Mouse (Mus musculus) midbrain, embryonic 15.5 days (tissue): ENCODE results near the gene Coro1a. TPM values are rescaled to one million over a fixed set of nuclear protein-coding genes. Genes with fewer than 3 reads are reported as not detected.
A peak's percentile ranks its signal among the peaks of the same experiment; 100 is the strongest.
"Not testable (repeated sequence)": the region's sequence is repeated elsewhere in the genome, so short reads cannot be mapped to it uniquely, and the experiment has no call there.

ENCODE experiments used
- ATAC-seq: fragments of 200-750 bp; cut with Nextera tagmentation; replicated peaks from 2 replicates; pipeline ENCODE4 v1.8.0; 2017; ENCODE audit warnings: moderate TSS enrichment
- H3K27ac ChIP-seq: fragments of 300-500 bp; sonication (generic); 2 replicates; pipeline ENCODE4 v1.5.1; 2015; ENCODE audit warnings: mild to moderate bottlenecking, inconsistent platforms
- H3K27me3 ChIP-seq: fragments of 300-500 bp; sonication (generic); replicated peaks from 2 replicates; pipeline ENCODE4 v1.6.1; 2015; ENCODE audit warnings: inconsistent platforms
- H3K36me3 ChIP-seq: fragments of 300-500 bp; sonication (generic); replicated peaks from 2 replicates; pipeline ENCODE4 v1.6.1; 2015; ENCODE audit warnings: inconsistent platforms
- H3K4me1 ChIP-seq: fragments of 300-500 bp; sonication (generic); 2 replicates; pipeline ENCODE4 v1.6.1; 2015; ENCODE audit warnings: inconsistent platforms
- H3K4me2 ChIP-seq: fragments of 300-500 bp; sonication (generic); 2 replicates; pipeline ENCODE4 v1.6.1; 2015; ENCODE audit warnings: inconsistent platforms, mild to moderate bottlenecking, moderate library complexity
- H3K4me3 ChIP-seq: fragments of 300-500 bp; sonication (generic); 2 replicates; pipeline ENCODE4 v1.5.1; 2015; ENCODE audit warnings: mild to moderate bottlenecking, inconsistent platforms
- H3K9ac ChIP-seq: fragments of 300-500 bp; sonication (generic); 2 replicates; pipeline ENCODE4 v1.6.1; 2015; ENCODE audit warnings: mild to moderate bottlenecking, inconsistent platforms
- H3K9me3 ChIP-seq: fragments of 300-500 bp; sonication (generic); 2 replicates; pipeline ENCODE4 v1.6.1; 2016; ENCODE audit warnings: inconsistent platforms
- WGBS: fragments of 180-500 bp; shearing (Covaris S2); methylation state at CpG from one replicate; pipeline ENCODE4 v1.1.7; 2015; ENCODE audit warnings: mixed read lengths; 5-methylcytosine and 5-hydroxymethylcytosine counted together
- polyA plus RNA-seq: library from polyadenylated mRNA; unstranded; fragments of >200 nt; fragmentation: Nextera tagmentation; extraction: Ambion mirVana; gene quantifications from 2 replicates; pipeline ENCODE4 v1.2.1, GENCODE M21; 2015

The Coro1a gene
- polyA plus RNA-seq, 1 experiment from 2014 or later: 119 TPM

- H3K4me3 ChIP-seq, ATAC-seq, H3K9me3 ChIP-seq, H3K4me2 ChIP-seq, H3K4me1 ChIP-seq, H3K9ac ChIP-seq, H3K36me3 ChIP-seq, H3K27ac ChIP-seq, H3K27me3 ChIP-seq: not testable (repeated sequence)
- WGBS: 82% methylated on average over 4 of the region's 4 CpGs
These were observed 22.7 kb upstream of the Coro1a start for GRCm38 (mm10) chr7:126730256-126730789.

GRCm38 (mm10) chr7:126725667-126726066 is 18.1 kb upstream of the Coro1a start:
- H3K9ac ChIP-seq: no peak overlapping the region
- H3K36me3 ChIP-seq: no peaks in the 10 kb centered on the region
- no peak overlapping the region for H3K27ac ChIP-seq
- H3K4me1 ChIP-seq: no peaks in the 10 kb centered on the region
- H3K27me3 ChIP-seq: no peaks in the 10 kb centered on the region
- ATAC-seq: no peak
- WGBS: 85% methylated on average over 5 of the region's 5 CpGs
- H3K9me3 ChIP-seq: no peaks in the 10 kb centered on the region
- no peak overlapping the region for H3K4me2 ChIP-seq
- H3K4me3 ChIP-seq: no peak overlapping the region

GRCm38 (mm10) chr7:126725077-126725476 is 17.5 kb upstream of the Coro1a start:
- no peaks in the 10 kb centered on the region for H3K9me3 ChIP-seq
- no peak overlapping the region for H3K4me3 ChIP-seq
- no peaks in the 10 kb centered on the region for H3K27me3 ChIP-seq
- no peaks in the 10 kb centered on the region for H3K4me1 ChIP-seq
- H3K27ac ChIP-seq: no peak overlapping the region
- no peak overlapping the region for H3K4me2 ChIP-seq
- WGBS: 63% methylated on average over 3 of the region's 3 CpGs
- ATAC-seq: no peak
- H3K36me3 ChIP-seq: no peaks in the 10 kb centered on the region
- H3K9ac ChIP-seq: no peak overlapping the region

- Histone ChIP-seq H3K27me3 (no peaks in the 10 kb centered on the region), H3K4me2 (no peak overlapping the region), H3K4me3 (no peak overlapping the region), H3K27ac (no peak overlapping the region), H3K9ac (no peak overlapping the region), H3K4me1 (no peaks in the 10 kb centered on the region), H3K9me3 (no peaks in the 10 kb centered on the region), H3K36me3 (no peaks in the 10 kb centered on the region)
- no peak for ATAC-seq
- 90% methylated on average over 13 of the region's 13 CpGs for WGBS
These were observed 14.0 kb upstream of the Coro1a start for GRCm38 (mm10) chr7:126721635-126722034.

- Histone ChIP-seq H3K9ac (no peak overlapping the region), H3K4me2 (no peak overlapping the region), H3K36me3 (no peaks in the 10 kb centered on the region), H3K9me3 (no peaks in the 10 kb centered on the region), H3K27ac (no peak overlapping the region), H3K27me3 (no peaks in the 10 kb centered on the region), H3K4me1 (no peaks in the 10 kb centered on the region), H3K4me3 (no peak overlapping the region)
- ATAC-seq: no peak
- WGBS: 95% methylated on average over 5 of the region's 5 CpGs
These were observed 11.3 kb upstream of the Coro1a start for GRCm38 (mm10) chr7:126718787-126719337.

GRCm38 (mm10) chr7:126717566-126717965 is 10.0 kb upstream of the Coro1a start:
- Histone ChIP-seq H3K4me1 (no peaks in the 10 kb centered on the region), H3K4me3 (no peak overlapping the region), H3K36me3 (no peaks in the 10 kb centered on the region), H3K9me3 (no peaks in the 10 kb centered on the region), H3K9ac (no peak overlapping the region), H3K4me2 (no peak overlapping the region), H3K27ac (no peak overlapping the region), H3K27me3 (no peaks in the 10 kb centered on the region)
- no peak for ATAC-seq
- 91% methylated on average over 3 of the region's 3 CpGs for WGBS

- no peaks in the 10 kb centered on the region for H3K9me3 ChIP-seq
- H3K27ac ChIP-seq: no peak overlapping the region
- ATAC-seq: no peak
- no peak overlapping the region for H3K4me2 ChIP-seq
- no peaks in the 10 kb centered on the region for H3K36me3 ChIP-seq
- no peaks in the 10 kb centered on the region for H3K27me3 ChIP-seq
- no peak overlapping the region for H3K9ac ChIP-seq
- H3K4me1 ChIP-seq: no peaks in the 10 kb centered on the region
- 81% methylated on average over 4 of the region's 4 CpGs for WGBS
- H3K4me3 ChIP-seq: no peak overlapping the region
These were observed 8.1 kb upstream of the Coro1a start for GRCm38 (mm10) chr7:126715679-126716078.

- Histone ChIP-seq H3K4me2 (no peak overlapping the region), H3K27me3 (no peaks in the 10 kb centered on the region), H3K27ac (no peak overlapping the region), H3K36me3 (no peaks in the 10 kb centered on the region), H3K4me3 (no peak overlapping the region), H3K4me1 (no peaks in the 10 kb centered on the region), H3K9me3 (no peaks in the 10 kb centered on the region), H3K9ac (no peak overlapping the region)
- ATAC-seq: no peak
- 88% methylated on average over 3 of the region's 3 CpGs for WGBS
These were observed 4.3 kb upstream of the Coro1a start for GRCm38 (mm10) chr7:126711910-126712309.

GRCm38 (mm10) chr7:126710266-126710665 is 2.7 kb upstream of the Coro1a start:
- no peak for ATAC-seq
- H3K27ac ChIP-seq: no peak overlapping the region
- H3K4me3 ChIP-seq: no peak overlapping the region
- WGBS: 70% methylated on average over 4 of the region's 4 CpGs
- H3K9me3 ChIP-seq: no peaks in the 10 kb centered on the region
- H3K27me3 ChIP-seq: no peaks in the 10 kb centered on the region
- peaks cover 2% of the 10 kb centered on the region for H3K4me1 ChIP-seq
- H3K36me3 ChIP-seq: no peaks in the 10 kb centered on the region
- H3K9ac ChIP-seq: no peak overlapping the region
- no peak overlapping the region for H3K4me2 ChIP-seq

- no peak for ATAC-seq
These were observed 777 bp upstream of the Coro1a start for GRCm38 (mm10) chr7:126708175-126708952.

GRCm38 (mm10) chr7:126704121-126704980 is 3.2 kb downstream of the Coro1a start:
- peaks cover 42% of the 10 kb centered on the region for H3K4me1 ChIP-seq
- H3K27me3 ChIP-seq: no peaks in the 10 kb centered on the region
- peak overlapping the region; percentile 98 for H3K9ac ChIP-seq
- peak overlapping the region; percentile 90 for H3K27ac ChIP-seq
- peak overlapping the region; percentile 72 for H3K4me2 ChIP-seq
- H3K36me3 ChIP-seq: peaks cover 7% of the 10 kb centered on the region
- ATAC-seq: peak; percentile 89
- H3K9me3 ChIP-seq: no peaks in the 10 kb centered on the region
- WGBS: under 1% methylated on average over 39 of the region's 39 CpGs
- H3K4me3 ChIP-seq: peak overlapping the region; percentile 89

More at GRCm38 (mm10) chr7:126708175-126708952, 777 bp upstream of the Coro1a start:
- no peaks in the 10 kb centered on the region for H3K9me3 ChIP-seq
- no peaks in the 10 kb centered on the region for H3K27me3 ChIP-seq
- peaks cover 12% of the 10 kb centered on the region for H3K4me1 ChIP-seq
- no peak overlapping the region for H3K9ac ChIP-seq
- WGBS: 85% methylated on average over 10 of the region's 10 CpGs
- H3K27ac ChIP-seq: no peak overlapping the region
- H3K36me3 ChIP-seq: no peaks in the 10 kb centered on the region
- H3K4me2 ChIP-seq: no peak overlapping the region
- no peak overlapping the region for H3K4me3 ChIP-seq

GRCm38 (mm10) chr7:126703757-126704077 is 3.9 kb downstream of the Coro1a start:
- no peaks in the 10 kb centered on the region for H3K9me3 ChIP-seq
- 6% methylated on average over 7 of the region's 7 CpGs for WGBS
- H3K4me3 ChIP-seq: peak overlapping the region; percentile 89
- H3K27ac ChIP-seq: peak overlapping the region; percentile 90
- peak overlapping the region; percentile 72 for H3K4me2 ChIP-seq
- peak; percentile 35; the same call in 1 of the 2 replicates for ATAC-seq
- H3K4me1 ChIP-seq: peaks cover 42% of the 10 kb centered on the region
- no peaks in the 10 kb centered on the region for H3K27me3 ChIP-seq
- peak overlapping the region; percentile 98 for H3K9ac ChIP-seq
- peaks cover 10% of the 10 kb centered on the region for H3K36me3 ChIP-seq
